Mouse (Mus musculus) heart, adult 2 months (tissue): ENCODE measurements around the gene Slit3. TPM values are rescaled to one million over a fixed set of nuclear protein-coding genes. Genes with fewer than 3 reads are reported as not detected.
A peak's percentile ranks its signal among the peaks of the same experiment; 100 is the strongest.

Source experiments
- DNase-seq, 2 experiments: peaks; one replicate each; pipeline ENCODE4 v3.0.0; 2021
- H3K27ac ChIP-seq: fragments of 200-600 bp; 2 replicates; pipeline ENCODE4 v1.8.1; 2022
- H3K27me3 ChIP-seq: fragments of 200-500 bp; 2 replicates; pipeline ENCODE4 v1.6.1; 2012; ENCODE audit warnings: mild to moderate bottlenecking, low read length, inconsistent platforms, mixed read lengths; ENCODE audit not compliant: control insufficient read depth, insufficient read depth
- H3K36me3 ChIP-seq: fragments of 200-500 bp; 2 replicates; pipeline ENCODE4 v1.6.1; 2012; ENCODE audit warnings: low read length, inconsistent platforms; ENCODE audit not compliant: control insufficient read depth, insufficient read depth
- H3K4me1 ChIP-seq: fragments of 200-500 bp; 2 replicates; pipeline ENCODE4 v1.6.1; 2011; ENCODE audit warnings: low read length; ENCODE audit not compliant: control insufficient read depth, insufficient read depth
- H3K4me3 ChIP-seq: fragments of 200-600 bp; 2 replicates; pipeline ENCODE4 v1.8.1; 2022
- H3K79me2 ChIP-seq: fragments of 200-500 bp; replicated peaks from 2 replicates; pipeline ENCODE4 v1.6.1; 2012; ENCODE audit warnings: mild to moderate bottlenecking, inconsistent platforms, low read length, moderate library complexity, mixed read lengths; ENCODE audit not compliant: control insufficient read depth, insufficient read depth
- H3K9ac ChIP-seq: fragments of 200-500 bp; 2 replicates; pipeline ENCODE4 v1.6.1; 2012; ENCODE audit warnings: low read depth, mild to moderate bottlenecking, control low read depth, inconsistent platforms, low read length, mixed read lengths
- CTCF ChIP-seq: fragments of 200-600 bp; IDR thresholded peaks from 2 replicates; pipeline ENCODE4 v1.8.1; 2022; ENCODE audit warnings: antibody characterized with exemption, mild to moderate bottlenecking, moderate library complexity
- EP300 ChIP-seq: fragments of 200-500 bp; IDR thresholded peaks from 2 replicates; pipeline ENCODE4 v1.6.1; 2011; ENCODE audit warnings: low read depth, low read length, control low read depth; ENCODE audit not compliant: insufficient read depth
- POLR2A ChIP-seq: fragments of 200-500 bp; IDR thresholded peaks from 2 replicates; pipeline ENCODE4 v1.6.1; 2011; ENCODE audit warnings: mild to moderate bottlenecking, low read depth, low read length, control low read depth; ENCODE audit not compliant: insufficient read depth
- WGBS: fragments of 180-500 bp; shearing (Covaris S2); methylation state at CpG from one replicate; pipeline ENCODE4 v1.1.7; 2018; 5-methylcytosine and 5-hydroxymethylcytosine counted together
- intact Hi-C: fragments of 180-260 bp; cut with DNase I; formaldehyde crosslinking; loops from one replicate; pipeline ENCODE4 v1.15.1; 2025
- polyA plus RNA-seq: library from polyadenylated mRNA; depleted of rRNA; stranded (reverse); fragments of >200 nt; gene quantifications from 2 replicates; pipeline ENCODE4 v1.2.3, GENCODE M21; 2012
- total RNA-seq, 2 experiments: library from RNA; stranded (reverse); gene quantifications; 2 replicates each; pipeline ENCODE4 v1.2.3; 2021

Gene Slit3
- total and polyA plus RNA-seq, 3 experiments, result 12.3 to 15.8 (median 14.6) TPM

- 73% methylated on average over 11 of the region's 11 CpGs for WGBS
- H3K79me2 ChIP-seq, result no peaks in the 10 kb centered on the region
- no peak for DNase-seq
- no peak overlapping the region for H3K27ac ChIP-seq
- H3K4me1 ChIP-seq, result no peaks in the 10 kb centered on the region
- no peaks in the 10 kb centered on the region for H3K36me3 ChIP-seq
- intact Hi-C loops, result no loop called here
- no peak overlapping the region for H3K9ac ChIP-seq
- no peak overlapping the region for H3K4me3 ChIP-seq
- TF ChIP-seq EP300, result no peak
- TF ChIP-seq CTCF, result no peak
- no peak for TF ChIP-seq POLR2A
- H3K27me3 ChIP-seq, result no peaks in the 10 kb centered on the region
Observed at GRCm38 (mm10) chr11:35085351-35085750, 35.7 kb upstream of the Slit3 start.

GRCm38 (mm10) chr11:35086029-35086428 is 35.0 kb upstream of the Slit3 start:
- TF ChIP-seq CTCF (no peak), EP300 (no peak), POLR2A (no peak)
- no peaks in the 10 kb centered on the region for H3K79me2 ChIP-seq

GRCm38 (mm10) chr11:35087454-35087853 is 33.6 kb upstream of the Slit3 start:
- no peaks in the 10 kb centered on the region for H3K27me3 ChIP-seq
- no peak overlapping the region for H3K27ac ChIP-seq
- TF ChIP-seq POLR2A (no peak), EP300 (no peak), CTCF (no peak)
- no peaks in the 10 kb centered on the region for H3K4me1 ChIP-seq
- H3K79me2 ChIP-seq, result no peaks in the 10 kb centered on the region
- no peak for DNase-seq
- intact Hi-C loops, result no loop called here
- no peak overlapping the region for H3K4me3 ChIP-seq
- no peak overlapping the region for H3K9ac ChIP-seq
- 66% methylated on average over 2 of the region's 2 CpGs for WGBS
- H3K36me3 ChIP-seq, result no peaks in the 10 kb centered on the region

More at GRCm38 (mm10) chr11:35086029-35086428, 35.0 kb upstream of the Slit3 start:
- Histone ChIP-seq H3K4me1 (no peaks in the 10 kb centered on the region), H3K27me3 (no peaks in the 10 kb centered on the region), H3K36me3 (no peaks in the 10 kb centered on the region), H3K9ac (no peak overlapping the region), H3K27ac (no peak overlapping the region), H3K4me3 (no peak overlapping the region)
- DNase-seq, result peak; percentile 19 to 26
- intact Hi-C loops, result no loop called here
- 45% methylated on average over 5 of the region's 5 CpGs for WGBS

GRCm38 (mm10) chr11:35088136-35088535 is 32.9 kb upstream of the Slit3 start:
- Histone ChIP-seq H3K9ac (no peak overlapping the region), H3K79me2 (no peaks in the 10 kb centered on the region), H3K4me1 (no peaks in the 10 kb centered on the region), H3K27ac (no peak overlapping the region), H3K36me3 (no peaks in the 10 kb centered on the region), H3K4me3 (no peak overlapping the region), H3K27me3 (no peaks in the 10 kb centered on the region)
- WGBS, result 83% methylated on average over 1 of the region's 1 CpGs
- intact Hi-C loops, result no loop called here
- TF ChIP-seq EP300 (no peak), CTCF (no peak), POLR2A (no peak)
- DNase-seq, result no peak

- no peaks in the 10 kb centered on the region for H3K4me1 ChIP-seq
- H3K27ac ChIP-seq, result no peak overlapping the region
- H3K9ac ChIP-seq, result no peak overlapping the region
- H3K36me3 ChIP-seq, result no peaks in the 10 kb centered on the region
- no peaks in the 10 kb centered on the region for H3K27me3 ChIP-seq
- peak in 1 of 2 experiments; percentile 9 for DNase-seq
- H3K4me3 ChIP-seq, result no peak overlapping the region
- H3K79me2 ChIP-seq, result no peaks in the 10 kb centered on the region
- no peak for TF ChIP-seq CTCF
- no peak for TF ChIP-seq POLR2A
- no peak for TF ChIP-seq EP300
- 80% methylated on average over 13 of the region's 13 CpGs for WGBS
- intact Hi-C loops, result no loop called here
Observed at GRCm38 (mm10) chr11:35090629-35091335, 30.2 kb upstream of the Slit3 start.

- TF ChIP-seq EP300 (no peak), CTCF (no peak), POLR2A (no peak)
- no peaks in the 10 kb centered on the region for H3K36me3 ChIP-seq
- no peaks in the 10 kb centered on the region; the same call in 1 of the 2 replicates for H3K4me1 ChIP-seq
- H3K79me2 ChIP-seq, result no peaks in the 10 kb centered on the region
- H3K4me3 ChIP-seq, result no peak overlapping the region
- no peaks in the 10 kb centered on the region for H3K27me3 ChIP-seq
- no peak overlapping the region for H3K9ac ChIP-seq
- H3K27ac ChIP-seq, result no peak overlapping the region
- intact Hi-C loops, result no loop called here
- DNase-seq, result no peak
- 35% methylated on average over 5 of the region's 5 CpGs for WGBS
Observed at GRCm38 (mm10) chr11:35096538-35096937, 24.5 kb upstream of the Slit3 start.
